10 mouse cellular contexts compared by ENCODE assay signal in the genomic region with DNA sequence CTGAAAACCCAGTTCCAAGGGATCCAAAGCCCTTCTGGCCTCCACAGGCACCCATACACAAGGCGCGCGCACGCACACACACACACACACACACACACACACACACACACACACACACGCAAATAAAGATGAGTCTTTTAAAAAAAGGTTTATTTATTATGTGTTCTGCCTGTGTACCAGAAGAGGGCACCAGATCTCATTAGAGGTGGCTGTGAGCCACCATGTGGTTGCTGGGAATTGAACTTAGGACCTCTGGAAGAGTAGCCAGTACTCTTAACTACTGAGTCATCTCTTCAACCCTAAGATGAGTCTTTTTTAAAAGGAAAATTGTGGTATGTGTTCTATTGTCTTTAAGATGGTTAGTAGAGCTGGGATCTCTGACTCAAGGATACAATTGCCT. TPM values are rescaled to one million over a fixed set of nuclear protein-coding genes. Genes with fewer than 3 reads are reported as not detected.
DNase-seq lines count a peak whose midpoint lies in the region; ATAC-seq and TF ChIP-seq lines count a peak whose summit lies in the region.
"Had no signal": no experiment of that assay in that cellular context is flagged by ENCODE, and none has a peak within 500 bp of the region (broad histone marks: within the 10 kb centered on the region; RNA-seq: fewer than 3 reads in every experiment).

No protein-coding gene starts in this region.

- no peak for ATAC-seq in intestine, embryonic 14.5 days (replicated peaks; ENCODE audit: low FRiP score, low TSS enrichment, low read depth)

- 87% methylated on average over 5 of the region's 5 CpGs for WGBS in kidney, adult 2 months
- 96% methylated on average over 5 of the region's 5 CpGs for WGBS in intestine, embryonic 14.5 days

- TF ChIP-seq POLR2A in kidney, adult 2 months (IDR thresholded peaks at IDR 0.05; ENCODE audit: low read depth, low read length) = no peak

- no peak overlapping the region for H3K4me2 ChIP-seq in intestine, embryonic 14.5 days (ENCODE audit: low read length)
- H3K4me2 ChIP-seq: hindbrain, embryonic 12.5 days had no signal

- H3K4me1 ChIP-seq in kidney, adult 2 months (ENCODE audit: control insufficient read depth, insufficient read depth, low read length) = no peaks in the 10 kb centered on the region
- H3K4me1 ChIP-seq in intestine, embryonic 14.5 days (replicated peaks; ENCODE audit: control insufficient read depth, insufficient read depth, low read length) = no peaks in the 10 kb centered on the region
- H3K4me1 ChIP-seq: hindbrain, embryonic 12.5 days had no signal

- no peaks in the 10 kb centered on the region for H3K9me3 ChIP-seq in intestine, embryonic 14.5 days (ENCODE audit: control insufficient read depth, low read length)
- H3K9me3 ChIP-seq: hindbrain, embryonic 12.5 days had no signal

- no peak for DNase-seq in kidney, adult 2 months
- DNase-seq in kidney, postnatal 14 days = no peak
- DNase-seq in 3T3-L1 (ENCODE audit: low read depth, low spot score) (peak; percentile 72), 416B (ENCODE audit: low read depth) (peak; percentile 46)
- no peak for DNase-seq in intestine, embryonic 14.5 days (ENCODE audit: low spot score)
- DNase-seq in adrenal gland, adult (ENCODE audit: inconsistent age in 2 of 2, low spot score in 1 of 2) = no peak
- no peak for DNase-seq in cerebellum, adult 11 months
- DNase-seq in kidney, postnatal 10 days = no peak
- DNase-seq: right cerebral cortex, adult 18-20 months had no signal

- no peaks in the 10 kb centered on the region for H3K27me3 ChIP-seq in kidney, adult 2 months (replicated peaks; ENCODE audit: control insufficient read depth, insufficient read depth, low read length)
- H3K27me3 ChIP-seq in intestine, embryonic 14.5 days (replicated peaks; ENCODE audit: control insufficient read depth, insufficient read depth, low read length) = no peaks in the 10 kb centered on the region
- H3K27me3 ChIP-seq: hindbrain, embryonic 12.5 days had no signal

- TF ChIP-seq CTCF in kidney, adult 2 months (conservative IDR thresholded peaks at IDR 0.05; ENCODE audit: insufficient read depth, insufficient read length, low read depth, low read length) = 0 out of 2 replicates have a peak, but pooled peaks have one; percentile 16

- no peak overlapping the region for H3K9ac ChIP-seq in intestine, embryonic 14.5 days (ENCODE audit: low read length)
- H3K9ac ChIP-seq: hindbrain, embryonic 12.5 days had no signal

- H3K4me3 ChIP-seq in kidney, adult 2 months (ENCODE audit: insufficient read depth, low read depth, low read length) = no peak overlapping the region
- no peak overlapping the region for H3K4me3 ChIP-seq in intestine, embryonic 14.5 days (ENCODE audit: low read depth, low read length)
- H3K4me3 ChIP-seq: hindbrain, embryonic 12.5 days had no signal

- peaks cover 3% of the 10 kb centered on the region for H3K36me3 ChIP-seq in kidney, adult 2 months (ENCODE audit: control insufficient read depth, insufficient read depth, low read length)
- H3K36me3 ChIP-seq in intestine, embryonic 14.5 days (ENCODE audit: control insufficient read depth, insufficient read depth, low read length) = peaks cover 96% of the 10 kb centered on the region

- no peak overlapping the region for H3K27ac ChIP-seq in kidney, adult 2 months (ENCODE audit: insufficient read depth, low read depth, low read length)
- H3K27ac ChIP-seq in intestine, embryonic 14.5 days (ENCODE audit: low read depth) = 0 out of 2 replicates have a peak overlapping the region, but pooled peaks have one; percentile 22
- H3K27ac ChIP-seq: hindbrain, embryonic 12.5 days had no signal

RNA-seq across cellular contexts. Expression of a gene that starts 20.4 kb away (rescaled TPM):
- 22.2 and 22.8 TPM in 2 replicates for polyA plus RNA-seq in kidney, adult 2 months (2012; rRNA removed)
- 26.9 and 35.0 TPM in 2 replicates for polyA plus RNA-seq in intestine, embryonic 14.5 days (2014; fragmentation: Nextera tagmentation; extraction: Ambion mirVana)

RNA-seq across cellular contexts. Expression of a gene that starts 30.7 kb away (rescaled TPM):
- 21.1 and 23.9 TPM in 2 replicates for polyA plus RNA-seq in kidney, adult 2 months (2012; rRNA removed)
- polyA plus RNA-seq in intestine, embryonic 14.5 days (2014; fragmentation: Nextera tagmentation; extraction: Ambion mirVana) = 31.1 and 31.4 TPM in 2 replicates

Comparison
In these comparisons a context has a peak if more than half of its experiments do, and no peak if none do; other contexts are left out.
1. DNase-seq: peak in 3T3-L1 (single experiment) and 416B (single experiment); none in kidney, adult 2 months (single experiment), kidney, postnatal 14 days (single experiment), intestine, embryonic 14.5 days (single experiment), adrenal gland, adult (0 of 2), cerebellum, adult 11 months (single experiment) and kidney, postnatal 10 days (single experiment).